Mouse (Mus musculus) G1E (cell line): ENCODE results near the gene Med24. TPM values are rescaled to one million over a fixed set of nuclear protein-coding genes. Genes with fewer than 3 reads are reported as not detected.

ENCODE experiments used
- ATAC-seq: 2 replicates; pipeline ENCODE4 v1.8.0; 2016; ENCODE audit warnings: mild to moderate bottlenecking; ENCODE audit not compliant: insufficient number of reproducible peaks, poor library complexity, low FRiP score, severe bottlenecking; ENCODE audit errors: extremely low read depth
- DNase-seq: peaks from one replicate; pipeline ENCODE4 v3.0.0; 2012; ENCODE audit warnings: low spot score
- H3K27me3 ChIP-seq: 2 replicates; pipeline ENCODE4 v1.6.1; 2012; ENCODE audit warnings: mild to moderate bottlenecking, low read length, inconsistent platforms; ENCODE audit not compliant: insufficient read depth
- H3K36me3 ChIP-seq: replicated peaks from 2 replicates; pipeline ENCODE3; 2012; ENCODE audit warnings: mild to moderate bottlenecking, inconsistent platforms
- H3K4me1 ChIP-seq: 2 replicates; pipeline ENCODE4 v1.6.1; 2012; ENCODE audit warnings: low read depth, low read length, inconsistent platforms, mixed read lengths; ENCODE audit not compliant: insufficient read depth
- H3K4me3 ChIP-seq: 2 replicates; pipeline ENCODE4 v1.5.1; 2012; ENCODE audit warnings: low read depth, mild to moderate bottlenecking, inconsistent platforms, low read length, moderate library complexity, mixed read lengths
- H3K9me3 ChIP-seq: replicated peaks from 2 replicates; pipeline ENCODE4 v1.6.1; 2012; ENCODE audit warnings: inconsistent platforms
- CTCF ChIP-seq: IDR thresholded peaks from 2 replicates; pipeline ENCODE4 v1.5.1; 2012; ENCODE audit warnings: low read depth, low read length, inconsistent platforms, mixed read lengths
- GATA1 ChIP-seq: IDR thresholded peaks from 2 replicates; pipeline ENCODE4 v1.6.1; 2012; ENCODE audit warnings: borderline replicate concordance, low read length, inconsistent platforms, mixed read lengths
- GATA2 ChIP-seq: IDR thresholded peaks from 2 replicates; pipeline ENCODE4 v1.6.1; 2012; ENCODE audit warnings: low read depth, low read length, inconsistent platforms, borderline replicate concordance
- POLR2AphosphoS5 ChIP-seq: IDR thresholded peaks from 2 replicates; pipeline ENCODE4 v1.6.1; 2012; ENCODE audit warnings: low read depth, low read length, inconsistent platforms; ENCODE audit not compliant: insufficient replicate concordance
- TAL1 ChIP-seq: conservative IDR thresholded peaks from 2 replicates; pipeline ENCODE4 v1.6.1; 2012; ENCODE audit warnings: low read depth, low read length, inconsistent platforms, mixed read lengths
- polyA plus RNA-seq: library from polyadenylated mRNA; stranded (reverse); fragments of >175 nt; gene quantifications from 2 replicates; pipeline ENCODE4 v1.2.3, GENCODE M21; 2012
- total RNA-seq, 2 experiments: library from RNA; stranded (forward) in 1 of 2; stranded (reverse) in 1 of 2; fragments of 200-1000 nt in 1 of 2; fragments of >200 nt in 1 of 2; fragmentation: Nextera tagmentation in 1 of 2; gene quantifications; 2 replicates each; pipeline ENCODE4 v1.2.3; 2014 to 2017

The Med24 gene
- total and polyA plus RNA-seq, 3 experiments = 37.8 to 95.6 (median 83.8) TPM

DNA sequence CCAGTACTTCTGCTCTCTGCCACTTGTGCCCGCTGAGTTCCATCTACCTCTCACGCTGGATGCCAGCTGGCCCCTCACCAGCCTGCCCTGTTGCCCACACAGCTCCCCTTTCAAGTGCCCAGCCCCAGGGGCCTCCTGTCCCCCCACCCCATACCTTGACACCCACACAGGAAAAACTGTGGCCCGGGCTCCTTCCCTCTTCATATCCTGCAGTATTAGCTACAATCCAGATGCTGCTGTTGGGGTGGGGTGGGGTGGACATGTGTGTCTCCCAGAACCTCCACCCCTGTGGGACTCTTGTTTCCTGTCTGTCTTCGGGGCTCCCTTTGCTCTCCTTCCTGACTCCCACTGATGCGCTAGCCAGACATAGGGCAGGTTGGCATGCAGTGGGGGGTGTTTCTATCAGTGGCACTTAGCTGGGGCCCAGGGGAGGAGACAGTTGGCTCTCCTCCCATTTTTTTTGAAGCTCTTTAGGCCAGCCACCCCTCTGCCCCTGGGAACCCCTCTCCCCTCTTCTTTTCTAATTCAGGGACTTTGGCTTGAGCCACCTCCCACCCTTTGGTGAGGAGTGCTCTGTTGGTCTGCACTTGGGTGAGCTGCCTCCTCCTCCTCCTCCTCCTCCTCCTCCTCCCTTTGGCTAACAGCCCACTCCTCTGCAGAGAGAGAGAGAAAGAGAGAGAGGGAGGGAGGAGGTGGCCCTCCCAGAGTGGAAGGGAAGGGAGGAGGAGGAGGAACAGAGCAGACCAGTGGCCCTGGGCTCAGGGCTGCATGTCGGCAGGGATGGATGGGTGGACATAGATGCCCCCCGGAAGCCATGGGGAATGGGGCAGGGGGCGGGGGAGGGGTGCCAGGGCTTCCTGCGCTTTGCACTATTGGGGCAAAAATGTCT lies 36.4 kb upstream of the Med24 start:
- H3K9me3 ChIP-seq = peaks cover 2% of the 10 kb centered on the region; the same call in 1 of the 2 replicates
- TF ChIP-seq GATA1 = no peak
- TF ChIP-seq TAL1 = no peak
- TF ChIP-seq GATA2 = no peak
- TF ChIP-seq POLR2AphosphoS5 = no peak
- no peak for TF ChIP-seq CTCF
- ATAC-seq (no peak), DNase-seq (no peak)
- H3K27me3 ChIP-seq = no peaks in the 10 kb centered on the region; the same call in 1 of the 2 replicates
- peaks cover 86% of the 10 kb centered on the region for H3K36me3 ChIP-seq
- peaks cover 89% of the 10 kb centered on the region for H3K4me1 ChIP-seq
- H3K4me3 ChIP-seq = no peak overlapping the region

DNA sequence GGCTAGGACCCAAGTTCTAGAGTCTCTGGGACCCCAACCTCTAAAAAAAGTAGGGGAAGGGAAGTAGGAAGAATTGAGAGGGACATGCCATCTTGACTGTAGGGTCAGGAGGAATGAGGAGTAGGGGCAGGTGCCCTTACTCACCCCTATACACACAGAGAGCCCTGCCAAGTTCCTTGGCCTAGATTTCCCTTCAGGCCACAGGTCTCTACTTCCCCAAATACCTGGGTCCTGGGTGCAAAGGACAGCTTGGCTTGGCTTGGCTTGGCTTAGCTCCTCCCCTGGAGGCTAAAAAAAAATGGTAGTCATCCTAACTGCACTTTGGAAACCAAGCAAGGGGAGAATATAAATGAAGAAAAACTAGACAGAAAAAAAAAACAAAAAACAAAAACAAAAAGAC lies 35.5 kb upstream of the Med24 start:
- Histone ChIP-seq H3K4me3 (no peak overlapping the region), H3K36me3 (peaks cover 86% of the 10 kb centered on the region), H3K9me3 (peaks cover 3% of the 10 kb centered on the region; the same call in 1 of the 2 replicates), H3K27me3 (no peaks in the 10 kb centered on the region), H3K4me1 (peaks cover 80% of the 10 kb centered on the region)
- no peak for ATAC-seq
- DNase-seq = no peak
- TF ChIP-seq TAL1 (no peak), GATA2 (no peak), GATA1 (no peak), CTCF (no peak), POLR2AphosphoS5 (no peak)

DNA sequence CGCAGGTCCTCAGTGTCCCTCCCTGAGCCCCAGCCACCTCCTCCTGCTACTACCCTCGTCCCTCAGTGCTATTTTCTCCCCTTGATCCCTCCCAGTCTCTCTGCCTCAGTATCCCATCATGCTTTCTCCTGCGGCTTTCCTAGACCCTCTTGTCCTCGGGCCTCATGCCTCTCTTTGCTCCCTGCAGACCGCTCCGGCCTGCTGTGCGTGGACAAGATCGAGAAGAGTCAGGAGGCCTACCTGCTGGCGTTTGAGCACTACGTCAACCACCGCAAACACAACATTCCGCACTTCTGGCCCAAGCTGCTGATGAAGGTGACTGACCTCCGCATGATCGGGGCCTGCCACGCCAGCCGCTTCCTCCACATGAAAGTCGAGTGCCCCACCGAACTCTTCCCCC lies 34.9 kb upstream of the Med24 start:
- Histone ChIP-seq H3K36me3 (peaks cover 81% of the 10 kb centered on the region), H3K9me3 (peaks cover 3% of the 10 kb centered on the region; the same call in 1 of the 2 replicates), H3K4me3 (no peak overlapping the region), H3K27me3 (no peaks in the 10 kb centered on the region), H3K4me1 (peaks cover 73% of the 10 kb centered on the region)
- TF ChIP-seq GATA2 (no peak), TAL1 (no peak), CTCF (no peak), POLR2AphosphoS5 (no peak), GATA1 (no peak)
- ATAC-seq = no peak
- DNase-seq = no peak

DNA sequence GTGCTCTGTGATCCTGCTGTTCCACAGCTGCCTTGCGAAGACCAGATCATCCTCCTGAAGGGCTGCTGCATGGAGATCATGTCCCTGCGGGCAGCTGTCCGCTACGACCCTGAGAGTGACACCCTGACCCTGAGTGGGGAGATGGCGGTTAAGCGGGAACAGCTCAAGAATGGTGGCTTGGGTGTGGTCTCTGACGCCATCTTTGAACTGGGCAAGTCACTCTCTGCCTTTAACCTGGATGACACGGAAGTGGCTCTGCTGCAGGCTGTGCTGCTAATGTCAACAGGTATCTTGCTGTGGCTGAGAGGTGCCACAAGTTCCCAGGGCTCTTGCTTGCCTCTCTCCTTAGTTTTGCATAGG lies 34.2 kb upstream of the Med24 start:
- H3K27me3 ChIP-seq = no peaks in the 10 kb centered on the region
- no peak for ATAC-seq
- peaks cover 3% of the 10 kb centered on the region; the same call in 1 of the 2 replicates for H3K9me3 ChIP-seq
- no peak for DNase-seq
- H3K36me3 ChIP-seq = peaks cover 80% of the 10 kb centered on the region
- H3K4me3 ChIP-seq = peak overlapping the region; percentile 46; the same call in 1 of the 2 replicates
- peaks cover 67% of the 10 kb centered on the region for H3K4me1 ChIP-seq
- TF ChIP-seq CTCF (no peak), TAL1 (no peak), GATA1 (no peak), GATA2 (no peak), POLR2AphosphoS5 (no peak)

DNA sequence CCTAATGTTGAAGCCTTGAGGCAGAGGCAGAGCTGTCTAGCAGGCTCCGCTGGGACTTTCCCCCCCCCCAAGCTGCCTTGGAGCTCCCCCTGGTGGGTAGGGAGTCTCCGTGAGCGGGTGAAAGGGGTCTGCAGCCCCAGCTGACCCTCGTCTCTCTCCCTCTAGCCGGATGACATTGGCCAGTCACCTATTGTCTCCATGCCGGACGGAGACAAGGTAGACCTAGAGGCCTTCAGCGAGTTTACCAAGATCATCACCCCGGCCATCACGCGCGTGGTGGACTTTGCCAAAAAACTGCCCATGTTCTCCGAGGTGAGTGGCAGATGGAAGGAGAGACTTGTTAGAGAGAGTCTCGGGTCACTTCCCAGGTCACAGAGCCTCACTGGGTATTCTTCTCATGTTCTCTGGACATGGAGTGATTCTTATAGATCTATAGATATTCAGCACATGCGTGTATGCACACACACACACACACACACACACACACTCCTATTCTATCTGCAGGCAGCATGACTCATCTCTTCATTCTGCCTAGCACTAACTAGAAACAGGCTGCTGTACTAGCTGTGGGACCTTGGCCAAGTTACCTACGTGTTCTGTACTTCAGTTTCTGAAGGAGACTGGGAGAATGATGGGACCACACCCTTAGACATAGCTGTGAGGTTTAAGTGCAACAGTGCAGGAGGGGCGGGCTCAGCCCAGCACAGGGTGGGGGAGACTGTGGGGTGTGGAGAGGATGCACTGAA lies 33.7 kb upstream of the Med24 start:
- DNase-seq (no peak), ATAC-seq (no peak; the same call in 1 of the 2 replicates)
- H3K9me3 ChIP-seq = peaks cover 3% of the 10 kb centered on the region; the same call in 1 of the 2 replicates
- TF ChIP-seq GATA1 (no peak), CTCF (peak; percentile 20; the same call in 1 of the 2 replicates), POLR2AphosphoS5 (no peak), GATA2 (no peak), TAL1 (no peak)
- peaks cover 62% of the 10 kb centered on the region for H3K4me1 ChIP-seq
- peaks cover 81% of the 10 kb centered on the region for H3K36me3 ChIP-seq
- no peaks in the 10 kb centered on the region for H3K27me3 ChIP-seq
- peak overlapping the region; percentile 46; the same call in 1 of the 2 replicates for H3K4me3 ChIP-seq

DNA sequence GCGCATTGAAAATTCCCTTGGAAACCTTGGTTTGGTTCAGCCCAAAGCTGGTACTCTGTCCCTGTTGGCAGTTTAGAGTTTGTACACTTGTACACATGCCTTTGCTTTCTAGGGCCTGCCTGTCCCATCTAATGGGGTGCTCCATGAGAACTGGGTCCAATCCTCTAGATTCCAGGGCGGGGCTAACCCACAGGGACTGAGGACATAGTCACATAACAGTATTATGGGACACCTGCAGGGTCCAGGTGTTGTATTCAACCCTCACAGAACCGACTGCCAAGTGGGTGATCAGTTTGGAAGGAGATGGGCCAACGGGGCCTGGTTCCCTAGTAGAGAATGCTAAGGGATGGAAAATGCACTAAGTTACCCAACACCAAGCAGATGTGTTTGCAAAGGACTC lies 32.7 kb upstream of the Med24 start:
- peaks cover 3% of the 10 kb centered on the region; the same call in 1 of the 2 replicates for H3K9me3 ChIP-seq
- TF ChIP-seq GATA1 (no peak), CTCF (no peak), TAL1 (no peak), POLR2AphosphoS5 (no peak), GATA2 (no peak)
- H3K27me3 ChIP-seq = no peaks in the 10 kb centered on the region
- H3K4me3 ChIP-seq = no peak overlapping the region
- H3K4me1 ChIP-seq = peaks cover 59% of the 10 kb centered on the region
- no peak for DNase-seq
- no peak for ATAC-seq
- H3K36me3 ChIP-seq = peaks cover 90% of the 10 kb centered on the region
